Mouse (Mus musculus): Measurements from ENCODE around the gene Efna5.

DNA sequence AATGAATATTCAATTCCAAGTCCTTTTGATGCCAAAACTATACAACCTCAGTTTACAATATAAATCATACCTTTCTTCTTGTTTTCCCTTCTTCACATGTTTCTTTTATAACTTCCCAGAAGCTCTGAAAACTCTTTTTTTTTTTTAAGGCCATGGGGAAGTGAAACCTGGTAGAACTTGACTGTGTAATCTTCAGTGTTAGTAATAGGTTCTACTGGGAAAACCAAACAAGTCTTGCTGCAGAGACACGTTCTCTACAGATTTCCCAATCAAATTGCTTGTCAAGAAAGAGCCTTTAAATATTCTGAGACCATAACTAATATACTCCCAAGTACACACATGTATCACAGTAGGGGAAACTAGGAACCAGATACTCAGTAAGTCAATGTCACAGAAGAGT lies 253.6 kb downstream of the Efna5 start:
- TF ChIP-seq TCF3 (IDR thresholded peaks at IDR 0.05; ENCODE audit: insufficient read length, low read depth) (no peak), MYOG (IDR thresholded peaks at IDR 0.05; ENCODE audit: control insufficient read depth in 1 of 3, insufficient read depth in 1 of 3, insufficient read length in 2 of 3, low read depth in 2 of 3) (no peak), MYOD1 (IDR thresholded peaks at IDR 0.05; ENCODE audit: control insufficient read depth in 1 of 3, insufficient read length in 2 of 3, low read depth in 2 of 3) (no peak), E2F4 (IDR thresholded peaks at IDR 0.05; ENCODE audit: insufficient read depth) (no peak), SRF (IDR thresholded peaks at IDR 0.05; ENCODE audit: control insufficient read depth, insufficient read length, low read depth) (no peak)
